Mouse (Mus musculus): ENCODE measurements around the gene Otud7b.

Otud7b gene

DNA sequence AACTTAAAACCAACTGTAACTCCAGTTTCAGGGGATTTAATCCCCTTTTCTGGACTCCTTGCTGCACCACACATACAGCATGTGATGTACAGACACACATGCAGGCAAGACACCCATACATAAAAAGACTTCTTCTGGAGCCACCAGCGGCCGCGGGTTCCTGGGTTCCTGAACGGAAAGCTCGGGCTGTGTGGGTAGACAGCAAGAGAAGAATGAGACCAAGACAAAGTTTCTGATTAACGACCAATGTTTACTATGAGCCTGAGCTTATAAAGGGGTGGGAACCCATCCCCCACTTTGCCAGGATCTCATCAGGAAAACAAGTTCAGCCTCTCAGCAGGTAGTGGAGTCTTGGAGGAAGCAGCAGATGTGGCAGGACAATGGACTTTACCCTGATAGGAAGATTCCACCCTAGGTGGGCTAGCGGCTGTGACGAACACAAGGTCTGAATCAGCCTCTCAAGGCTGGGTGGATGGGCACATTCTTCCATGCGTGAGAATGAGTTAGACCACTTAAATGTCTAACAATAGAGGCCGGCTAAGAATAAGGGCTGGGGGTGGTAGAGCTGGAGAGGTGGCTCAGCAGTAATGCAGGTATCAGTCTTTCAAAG lies 20.1 kb upstream of the Otud7b start:
- DNase-seq (ENCODE audit: low spot score in 2 of 2) = no peak

DNA sequence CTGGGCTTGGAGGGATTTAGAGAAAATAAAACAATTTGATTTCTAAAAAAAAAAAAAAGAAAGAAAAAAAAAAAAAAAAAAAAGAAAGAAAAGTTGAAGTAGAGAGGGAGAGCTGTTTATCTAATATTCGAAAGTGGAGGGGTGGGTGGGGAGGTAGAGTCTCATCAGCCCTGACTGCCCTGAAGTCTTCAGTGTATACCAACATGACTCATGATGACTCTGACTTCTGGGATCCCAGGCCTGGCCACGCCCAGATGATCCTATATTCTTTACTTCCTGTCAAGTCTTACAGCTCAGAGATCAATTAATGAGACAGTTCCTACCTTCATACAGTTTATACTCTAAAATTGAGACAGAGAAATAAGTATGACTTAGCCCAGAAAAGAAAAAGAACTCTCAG lies 17.1 kb upstream of the Otud7b start:
- DNase-seq (ENCODE audit: low spot score in 2 of 2) = no peak

- no peak for DNase-seq (ENCODE audit: low spot score in 2 of 2)
Observed at GRCm38 (mm10) chr3:96087801-96088200, 16.5 kb upstream of the Otud7b start.

- DNase-seq (ENCODE audit: low spot score in 2 of 2) = no peak
Observed at GRCm38 (mm10) chr3:96089882-96090489, 14.3 kb upstream of the Otud7b start.

- no peak for DNase-seq (ENCODE audit: low spot score in 2 of 2)
Observed at GRCm38 (mm10) chr3:96091146-96091545, 13.2 kb upstream of the Otud7b start.

DNA sequence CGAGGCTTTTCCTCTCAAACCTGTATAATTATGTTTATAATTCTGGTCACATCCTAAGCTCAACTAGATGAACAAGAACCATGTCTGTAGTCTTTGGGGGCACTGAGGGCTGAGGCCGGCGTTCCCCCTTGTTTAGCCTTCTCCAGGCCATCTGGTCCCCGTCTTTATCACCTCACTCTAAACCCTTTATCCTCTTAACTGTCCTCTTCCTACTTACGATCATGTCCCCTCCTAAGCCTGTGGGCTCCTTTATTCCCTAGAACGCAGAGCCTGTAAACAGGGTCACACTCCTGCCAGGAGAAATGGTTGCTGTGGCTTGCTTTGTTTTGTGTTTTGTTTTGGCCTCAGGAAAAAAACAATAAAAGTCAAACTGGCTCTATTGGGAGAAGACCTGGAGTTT lies 12.4 kb upstream of the Otud7b start:
- no peak for DNase-seq (ENCODE audit: low spot score in 2 of 2)

DNA sequence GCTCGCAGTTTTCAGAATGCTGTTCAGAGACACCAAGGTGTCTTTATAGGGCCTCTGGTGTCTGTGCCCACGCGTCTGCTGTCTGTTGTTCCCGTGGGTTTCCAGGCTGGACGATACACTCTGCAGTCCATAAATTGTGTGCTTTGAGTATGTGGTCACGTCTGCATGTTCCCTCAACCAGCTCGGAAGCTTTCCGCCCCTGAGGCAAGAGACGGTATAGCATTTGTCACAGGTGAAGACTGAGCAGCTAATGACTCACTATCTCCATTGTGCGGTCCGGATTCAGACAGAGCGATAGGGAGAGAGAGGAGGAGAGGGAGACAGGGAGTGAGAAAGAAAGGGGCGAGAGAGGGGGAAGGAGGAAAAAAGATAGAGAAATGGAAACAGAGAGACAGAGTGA lies 10.8 kb upstream of the Otud7b start:
- DNase-seq (ENCODE audit: low spot score in 2 of 2) = no peak

DNA sequence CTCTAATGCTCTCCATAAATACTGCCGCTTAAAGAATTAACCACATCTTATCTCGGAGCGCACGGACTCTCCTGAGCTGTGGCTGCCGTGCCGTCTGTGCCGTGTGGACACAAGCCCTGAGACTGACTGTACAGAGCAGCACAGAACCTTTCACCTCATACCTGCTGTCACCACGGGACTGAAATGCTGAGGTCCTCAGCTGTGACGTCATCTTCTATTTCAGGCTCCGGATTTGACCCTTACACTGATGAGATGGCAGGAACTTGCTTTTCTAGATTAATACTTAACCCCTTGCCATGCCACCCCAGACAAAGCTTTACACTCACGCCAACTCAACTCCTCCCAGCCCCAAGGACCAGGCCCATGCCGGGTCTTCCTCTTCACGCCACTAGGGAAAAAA lies 10.1 kb upstream of the Otud7b start:
- no peak for DNase-seq (ENCODE audit: low spot score in 2 of 2)

DNA sequence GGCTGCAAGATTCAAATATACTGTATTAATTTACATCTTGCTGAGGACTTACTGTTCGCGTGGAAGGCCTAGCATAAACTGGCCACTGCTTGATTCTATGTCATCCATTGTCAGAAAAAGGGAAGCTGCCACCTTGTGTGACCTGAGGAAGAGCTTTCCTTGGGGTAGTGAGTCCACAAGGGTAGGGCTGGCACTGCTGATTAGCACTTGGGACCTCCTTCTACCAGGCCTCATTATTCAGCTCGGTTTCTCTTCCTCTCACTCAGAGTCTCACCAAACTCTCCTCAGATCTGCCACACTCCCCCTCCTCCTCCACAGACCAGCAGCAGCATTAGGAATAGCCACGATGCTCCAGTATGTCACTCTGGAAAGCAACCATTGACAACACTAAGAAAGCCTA lies 6.2 kb upstream of the Otud7b start:
- no peak for DNase-seq (ENCODE audit: low spot score in 2 of 2)

GRCm38 (mm10) chr3:96098616-96099267 lies 5.6 kb upstream of the Otud7b start:
- no peak for DNase-seq (ENCODE audit: low spot score in 2 of 2)

GRCm38 (mm10) chr3:96102100-96102872 lies 2.0 kb upstream of the Otud7b start:
- DNase-seq (ENCODE audit: low spot score in 2 of 2) = peak; percentile 65

DNA sequence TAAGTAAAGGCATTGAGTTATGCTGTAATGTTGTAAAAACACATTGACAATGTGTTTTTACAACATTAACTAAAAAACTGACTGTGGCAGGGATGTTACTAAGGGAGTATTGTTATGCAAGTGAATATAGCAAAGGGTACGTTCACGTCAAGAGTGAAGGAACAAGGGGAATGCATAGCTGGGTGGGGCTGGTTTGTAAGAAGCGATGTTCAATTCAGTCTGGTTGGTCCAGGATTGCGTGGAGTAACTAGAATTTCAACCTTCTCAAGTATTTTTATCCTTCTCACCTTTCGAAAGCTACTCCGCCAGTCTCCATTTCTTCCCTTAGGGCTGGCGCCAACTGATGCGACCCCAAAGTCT lies 446 bp upstream of the Otud7b start:
- DNase-seq (ENCODE audit: low spot score in 2 of 2) = no peak

DNA sequence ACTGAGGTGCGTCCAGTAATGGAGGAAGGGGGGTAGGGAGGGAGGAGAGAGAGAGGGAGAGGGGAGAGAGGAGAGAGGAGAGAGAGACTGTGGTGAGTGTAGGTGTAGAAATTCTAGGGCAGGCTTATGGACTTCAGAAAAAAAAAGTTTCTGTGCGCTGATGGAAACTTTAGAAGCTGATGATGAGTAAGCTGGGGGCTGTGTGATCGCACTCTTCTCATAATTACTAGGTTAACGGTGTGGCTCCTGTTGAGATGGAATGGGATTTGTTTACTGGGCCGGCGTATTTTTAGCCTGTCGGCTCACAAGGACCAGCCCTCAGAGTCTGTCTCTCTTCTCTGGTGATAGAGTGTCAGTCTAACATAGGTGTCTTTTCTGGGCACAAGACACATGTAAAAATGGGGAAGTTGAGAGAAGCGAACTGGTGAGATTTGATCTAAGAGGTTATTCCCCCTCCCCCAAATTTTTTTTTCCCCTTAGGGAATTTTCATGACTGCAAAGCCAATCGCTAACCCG lies 963 bp downstream of the Otud7b start:
- DNase-seq (ENCODE audit: low spot score in 2 of 2) = peak; percentile 49 to 70

DNA sequence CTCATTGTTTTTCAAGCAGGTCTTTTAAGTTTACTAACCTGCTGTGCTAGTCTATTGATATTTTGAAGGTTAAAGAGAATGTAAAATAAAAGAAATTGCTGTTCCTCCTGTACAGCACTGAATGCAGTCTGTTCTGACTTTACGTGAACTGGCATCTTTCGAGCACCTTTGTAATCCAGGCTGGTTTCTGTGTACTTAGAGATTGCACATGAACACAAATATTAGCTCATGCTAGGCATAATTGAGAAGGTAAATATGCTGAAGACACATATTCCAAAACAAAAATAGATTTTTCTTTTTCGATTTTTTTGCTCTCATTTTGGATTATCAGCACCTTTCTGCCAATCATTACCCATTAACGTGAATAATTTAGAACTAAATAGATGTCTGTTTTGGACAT lies 1.8 kb downstream of the Otud7b start:
- DNase-seq (ENCODE audit: low spot score in 2 of 2) = no peak

GRCm38 (mm10) chr3:96108315-96108714 lies 4.0 kb downstream of the Otud7b start:
- DNase-seq (ENCODE audit: low spot score in 2 of 2) = no peak

- DNase-seq (ENCODE audit: low spot score in 2 of 2) = no peak
Observed at GRCm38 (mm10) chr3:96113251-96113650, 8.9 kb downstream of the Otud7b start.

DNA sequence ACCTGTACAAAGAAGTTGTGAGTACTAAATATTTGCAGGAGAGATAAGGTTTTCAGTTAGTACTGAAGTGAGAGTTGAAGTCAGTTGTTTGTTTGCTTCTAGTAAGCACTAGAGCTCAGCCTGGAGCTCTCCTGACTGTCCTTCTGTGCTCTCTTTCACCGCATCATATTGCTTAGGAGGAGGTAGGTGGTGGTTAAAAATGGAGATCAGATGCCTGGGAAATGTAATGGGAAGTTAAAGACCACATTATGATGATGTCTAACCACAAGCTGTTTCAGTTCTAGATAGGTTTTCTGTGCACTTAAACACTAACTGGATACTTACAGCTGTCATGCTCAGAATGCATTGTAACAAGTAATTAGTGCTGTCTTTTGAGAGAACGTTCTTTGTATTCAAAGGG lies 13.8 kb downstream of the Otud7b start:
- DNase-seq (ENCODE audit: low spot score in 2 of 2) = no peak

DNA sequence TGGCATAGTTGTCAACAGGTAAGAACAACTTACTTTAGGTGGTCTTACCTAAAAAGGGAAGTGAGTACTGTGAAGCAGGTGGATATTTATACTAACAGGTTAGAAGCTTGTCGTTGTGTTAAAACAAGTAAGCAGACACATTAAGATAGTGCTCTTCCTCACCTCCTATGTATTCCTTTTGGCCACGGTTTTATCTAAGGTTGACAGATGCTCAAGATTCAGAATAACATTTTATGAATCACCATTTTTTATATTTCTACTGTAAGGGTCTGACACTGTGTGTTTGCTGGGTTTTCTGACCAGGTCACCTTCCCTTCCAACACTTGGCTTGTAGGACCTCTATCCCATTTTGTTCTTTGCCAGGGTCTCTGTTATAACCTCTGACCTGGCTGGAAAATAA lies 14.4 kb downstream of the Otud7b start:
- no peak for DNase-seq (ENCODE audit: low spot score in 2 of 2)

GRCm38 (mm10) chr3:96124235-96124634 lies 19.9 kb downstream of the Otud7b start:
- no peak for DNase-seq (ENCODE audit: low spot score in 2 of 2)

DNA sequence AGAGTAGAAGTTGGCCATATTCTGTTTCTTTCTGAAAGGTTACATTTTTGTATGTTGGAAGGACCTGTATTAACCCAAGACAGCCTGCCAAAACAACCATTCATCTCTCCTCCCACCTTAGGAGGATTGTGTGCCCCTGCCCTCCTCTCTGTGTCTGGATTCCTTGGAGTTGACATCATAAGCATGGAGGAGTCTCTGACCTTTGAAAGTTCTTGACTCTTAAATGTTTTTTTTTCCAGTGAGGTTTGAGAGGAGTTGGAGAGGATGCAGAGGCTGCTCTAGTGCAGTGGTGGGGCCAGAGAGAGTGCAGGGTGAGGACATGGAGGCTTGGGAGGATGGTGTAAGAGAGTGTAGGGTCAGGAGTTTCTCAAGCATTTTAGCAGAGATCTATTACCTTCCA lies 23.8 kb downstream of the Otud7b start:
- no peak for DNase-seq (ENCODE audit: low spot score in 2 of 2)

GRCm38 (mm10) chr3:96132478-96132877 lies 28.2 kb downstream of the Otud7b start:
- DNase-seq (ENCODE audit: low spot score in 2 of 2) = no peak

GRCm38 (mm10) chr3:96133327-96133905 lies 29.1 kb downstream of the Otud7b start:
- DNase-seq (ENCODE audit: low spot score in 2 of 2) = no peak
